Mouse (Mus musculus) adrenal gland, adult (tissue): ENCODE results near the gene Gm49380.
A peak's percentile ranks its signal among the peaks of the same experiment; 100 is the strongest.

Experiments
- DNase-seq, 2 experiments: peaks; one replicate each; pipeline ENCODE4 v3.0.0; 2022 to 2023; ENCODE audit warnings: low spot score in 1 of 2; ENCODE audit not compliant: inconsistent age in 2 of 2

The Gm49380 gene

DNA sequence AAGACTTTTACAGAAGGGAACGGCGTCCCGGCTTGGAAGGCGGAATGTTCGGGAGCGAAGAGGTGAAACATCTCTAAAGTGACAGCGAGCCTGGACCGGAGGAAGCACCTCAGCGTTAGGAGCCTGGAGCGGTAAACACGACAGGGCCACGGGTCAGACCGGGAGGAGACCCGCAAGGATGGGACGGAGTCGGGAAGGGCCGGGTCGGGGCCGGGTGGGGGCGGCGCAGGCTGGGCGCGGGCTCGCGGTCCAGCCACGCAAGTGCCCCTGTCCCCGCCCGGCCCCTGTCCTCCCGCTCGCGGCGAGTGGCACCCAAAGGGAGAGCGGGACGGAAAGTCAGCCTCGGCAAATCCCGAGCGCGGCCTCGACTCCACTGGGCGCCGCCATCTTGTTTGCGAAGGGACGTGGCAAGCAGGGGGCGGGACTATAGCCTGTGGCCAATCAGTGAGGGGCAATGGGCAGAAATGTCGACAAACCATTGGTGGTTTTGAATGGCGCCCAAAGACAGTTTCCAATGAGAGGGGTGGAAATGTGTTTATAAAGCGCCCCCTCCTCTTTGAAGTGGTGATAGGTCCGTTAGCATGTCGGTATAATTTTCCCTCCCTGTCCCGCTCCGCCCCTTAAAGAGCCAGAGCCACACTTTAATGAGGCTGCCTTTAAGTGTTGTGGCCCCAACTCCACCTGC is at the start of gene Gm49380, which contains the start of gene Rnf26:
Gene Gm49380 (minus strand): TSS at position 396 of the 685 bp plus-strand sequence.
Gene Rnf26 (minus strand): TSS at position 413 of the 685 bp plus-strand sequence.
- DNase-seq, result peak; percentile 97 to 99

DNA sequence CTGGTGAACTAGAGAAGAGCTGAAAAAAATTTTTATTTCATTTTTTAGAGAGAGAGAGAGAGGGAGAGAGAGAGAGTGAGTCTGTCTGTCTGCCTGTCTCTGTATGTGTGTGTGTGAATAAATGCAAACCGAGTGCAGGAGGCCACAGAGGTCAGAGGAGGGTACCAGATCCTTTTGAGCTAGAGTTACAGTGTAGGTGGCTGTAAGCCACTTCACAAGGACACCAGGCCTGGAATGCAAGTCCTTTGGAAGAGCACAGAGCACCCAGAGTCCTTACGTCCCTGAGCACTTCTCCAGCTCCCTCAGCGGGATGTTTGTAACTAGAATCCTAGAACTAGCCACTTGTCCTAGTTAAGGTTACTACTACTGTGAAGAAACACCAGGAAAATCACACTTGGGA is 46.6 kb upstream of the Gm49380 start:
- DNase-seq, result no peak

DNA sequence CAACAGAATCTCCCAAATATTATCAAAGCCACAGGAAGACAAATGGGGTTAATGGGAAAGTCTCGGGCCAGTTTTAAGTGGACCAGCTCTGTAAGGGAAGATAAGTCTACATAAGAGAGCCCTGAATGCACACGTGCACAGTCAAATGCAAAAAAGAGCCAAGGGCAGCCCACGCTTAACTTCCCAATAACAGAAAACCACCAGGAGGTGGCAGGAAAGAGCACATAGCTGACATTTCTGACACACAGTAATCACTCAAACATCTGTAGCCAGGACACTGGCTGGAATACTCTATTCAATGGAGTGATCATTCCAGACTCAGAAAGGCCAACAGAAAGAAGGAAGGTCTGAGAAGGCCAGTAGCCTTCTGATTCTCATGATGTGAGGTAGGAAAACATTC is 34.0 kb upstream of the Gm49380 start:
- peak in 1 of 2 experiments; percentile 66 for DNase-seq

DNA sequence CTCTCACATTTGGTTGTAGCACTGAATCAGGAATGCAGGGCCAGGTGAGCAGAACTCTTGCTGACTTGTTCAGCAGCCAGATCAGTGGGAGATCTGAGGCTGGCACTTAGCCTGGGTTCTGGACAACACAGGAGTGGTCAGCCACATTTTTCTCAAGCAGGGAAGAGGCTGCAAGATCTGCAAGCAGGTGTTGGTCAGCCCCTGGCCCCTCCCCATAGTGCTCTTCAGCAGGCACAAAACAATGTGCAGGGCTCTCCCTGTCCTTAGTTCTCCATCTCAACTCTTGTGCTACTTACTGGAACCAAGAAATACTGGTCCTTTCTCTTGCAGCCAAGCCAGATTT is 31.4 kb upstream of the Gm49380 start:
- no peak for DNase-seq

DNA sequence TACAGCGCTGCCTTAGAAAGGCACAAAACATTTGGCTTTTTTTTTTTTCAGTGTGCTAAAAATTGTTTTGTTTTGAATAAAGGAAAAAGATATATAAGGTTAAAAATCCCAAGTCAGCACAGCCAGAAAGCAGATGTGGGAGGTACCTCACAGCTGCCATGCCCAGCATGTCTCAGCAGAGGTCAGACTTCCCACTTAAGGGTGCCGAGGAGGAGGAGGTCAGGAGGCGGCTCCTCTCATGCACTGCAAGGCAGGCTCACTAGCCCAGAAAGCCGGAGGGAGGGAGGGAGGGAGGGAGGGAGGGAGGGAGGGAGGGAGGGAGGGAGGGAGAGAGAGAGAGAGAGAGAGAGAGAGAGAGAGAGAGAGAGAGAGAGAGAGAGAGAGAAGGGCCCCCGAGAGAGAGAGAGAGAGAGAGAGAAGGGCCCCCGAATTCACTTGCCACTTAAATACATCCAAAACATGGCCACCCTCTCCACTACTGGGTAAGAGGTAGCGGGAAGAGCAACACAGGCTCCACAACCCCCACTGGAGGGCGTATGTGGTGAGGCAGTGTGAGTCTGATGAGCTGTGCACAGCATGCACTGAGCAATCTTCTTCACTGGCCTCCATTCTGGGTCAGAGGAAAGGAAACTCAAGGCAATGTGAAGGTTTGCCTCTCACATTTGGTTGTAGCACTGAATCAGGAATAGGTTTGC is 30.9 kb upstream of the Gm49380 start:
- peak in 1 of 2 experiments; percentile 51 for DNase-seq

DNA sequence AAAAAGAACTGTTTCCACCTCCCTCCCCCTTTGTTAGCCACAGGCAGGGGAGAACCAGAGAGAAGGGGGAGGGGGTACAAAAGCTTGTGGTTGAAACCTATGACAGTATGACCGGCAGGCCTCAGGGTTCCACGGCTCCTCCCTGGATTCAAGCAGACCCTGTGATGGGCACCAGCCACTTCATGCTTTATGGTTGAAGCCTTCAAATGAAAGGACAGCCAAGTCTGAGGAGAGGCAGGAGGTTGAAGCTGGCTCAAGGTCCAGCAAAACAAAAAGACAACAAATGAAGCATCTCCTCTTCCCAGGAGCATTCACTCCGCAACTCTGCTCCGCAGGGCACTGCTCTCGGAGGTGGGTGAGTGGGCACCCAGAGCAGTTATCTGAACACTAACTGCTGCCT is 30.1 kb upstream of the Gm49380 start:
- DNase-seq, result no peak

DNA sequence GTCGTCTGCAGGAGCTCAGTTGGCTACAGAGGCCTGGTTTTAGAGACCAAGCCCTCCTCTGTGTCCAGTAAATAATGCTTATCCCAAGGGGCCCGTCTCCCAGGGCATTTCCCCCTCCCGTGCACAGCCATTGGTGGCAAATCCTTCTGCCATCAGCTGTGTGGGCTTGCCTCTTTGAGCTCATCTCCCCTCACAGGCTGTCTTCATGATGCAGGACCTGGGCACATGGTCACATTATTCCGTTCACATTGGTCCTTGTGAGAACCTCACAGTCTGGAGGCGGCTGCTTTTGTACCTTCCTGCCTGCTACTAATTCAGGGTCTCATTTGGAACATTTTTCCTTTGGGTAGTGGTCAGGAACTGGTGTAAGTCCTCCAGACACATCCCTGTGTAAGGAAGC is 28.7 kb upstream of the Gm49380 start:
- no peak for DNase-seq

DNA sequence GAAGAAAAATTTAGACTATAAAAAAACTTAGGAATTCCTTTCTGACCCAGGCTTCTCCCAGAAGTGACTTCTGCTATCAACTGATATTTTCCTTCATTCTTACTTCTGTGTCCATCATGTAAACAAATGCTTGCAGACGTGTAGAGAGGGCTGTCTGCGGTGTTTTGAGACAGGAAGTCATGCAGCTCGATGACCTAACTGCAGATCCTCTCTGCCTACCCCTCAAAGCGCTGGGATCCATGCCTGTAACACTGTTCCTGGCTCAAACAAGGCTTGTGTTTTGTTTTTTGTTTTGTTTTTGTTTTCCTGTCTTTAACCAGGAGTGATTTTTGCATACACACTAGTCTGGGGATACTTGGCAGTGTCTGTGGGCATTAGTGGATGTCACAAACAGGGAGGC is 24.5 kb upstream of the Gm49380 start:
- DNase-seq, result no peak

DNA sequence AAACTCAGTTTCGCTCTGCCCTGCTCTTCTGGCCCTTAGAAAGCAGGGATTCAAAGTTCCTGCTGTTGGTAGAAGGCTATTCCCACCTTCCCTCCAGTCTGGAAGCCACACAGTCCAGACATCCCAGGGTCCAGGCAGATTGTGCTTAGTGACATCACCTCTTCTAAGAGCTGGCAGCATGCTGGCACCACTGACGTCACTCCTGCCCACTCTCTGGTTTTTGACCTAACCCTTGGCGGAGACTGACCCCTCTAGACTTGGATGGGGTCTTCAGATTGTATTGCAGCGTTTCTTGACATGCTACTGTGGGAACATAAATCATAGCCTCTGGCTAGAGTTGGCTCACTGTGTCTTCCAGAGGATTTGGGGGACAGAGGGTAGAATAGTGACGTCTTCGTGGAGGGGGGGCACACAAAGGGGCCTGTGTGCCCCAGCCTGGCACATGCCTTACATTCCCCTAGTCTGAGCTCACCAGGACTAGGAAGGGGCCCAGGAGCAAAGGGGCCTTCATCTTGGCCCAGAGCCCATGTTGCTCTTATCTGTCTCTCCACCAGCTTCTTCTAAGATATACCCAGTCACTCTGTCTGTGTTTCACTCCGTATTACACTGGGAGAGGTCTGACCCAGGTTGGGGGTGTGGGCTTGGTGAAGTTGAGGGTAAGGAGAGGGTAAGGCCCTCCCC is 22.6 kb upstream of the Gm49380 start:
- DNase-seq, result no peak

DNA sequence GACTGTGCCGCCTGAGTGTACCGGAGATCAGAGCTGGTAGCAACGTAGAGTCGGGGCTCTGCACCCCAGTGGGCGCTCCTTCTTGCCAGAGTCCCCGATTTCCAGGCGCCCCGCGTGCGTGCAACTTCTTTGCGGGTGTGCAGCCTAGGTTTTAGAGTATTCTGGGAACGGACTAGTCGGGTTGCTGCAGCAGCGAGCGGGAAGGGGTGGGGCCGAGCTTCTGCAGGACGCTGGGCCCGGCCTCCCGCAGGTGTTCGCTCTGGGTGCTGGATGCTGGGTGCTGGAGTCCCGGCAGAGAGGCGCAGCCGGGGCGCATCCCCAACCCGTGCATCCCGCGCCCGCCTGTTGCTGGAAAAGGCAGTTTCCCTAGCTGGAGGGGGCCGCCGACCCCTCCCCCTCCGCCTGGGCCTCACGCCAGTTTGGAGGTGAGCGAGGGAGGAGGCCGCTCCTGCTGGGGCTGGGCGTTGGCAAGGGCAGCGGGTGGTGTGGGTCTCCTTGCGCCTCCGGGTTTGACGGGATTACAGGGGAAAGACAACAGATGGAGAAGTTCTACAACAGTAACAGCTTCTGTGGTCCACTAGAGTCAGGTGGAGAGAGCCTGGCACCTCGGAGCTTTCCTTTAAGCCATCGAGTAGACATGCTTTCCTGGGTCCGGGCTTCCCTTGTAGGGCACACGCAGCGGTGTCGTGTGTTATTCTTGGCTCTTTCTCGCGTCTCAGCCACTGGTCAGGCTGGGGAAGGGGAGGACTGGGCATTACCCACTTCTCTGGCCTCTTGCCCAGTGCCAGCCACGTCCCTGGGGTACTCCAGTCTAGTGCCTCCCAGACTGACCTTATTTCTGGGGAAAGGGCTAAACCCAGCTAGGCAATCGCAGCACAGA is 21.8 kb upstream of the Gm49380 start:
- DNase-seq, result peak; percentile 60 to 82

DNA sequence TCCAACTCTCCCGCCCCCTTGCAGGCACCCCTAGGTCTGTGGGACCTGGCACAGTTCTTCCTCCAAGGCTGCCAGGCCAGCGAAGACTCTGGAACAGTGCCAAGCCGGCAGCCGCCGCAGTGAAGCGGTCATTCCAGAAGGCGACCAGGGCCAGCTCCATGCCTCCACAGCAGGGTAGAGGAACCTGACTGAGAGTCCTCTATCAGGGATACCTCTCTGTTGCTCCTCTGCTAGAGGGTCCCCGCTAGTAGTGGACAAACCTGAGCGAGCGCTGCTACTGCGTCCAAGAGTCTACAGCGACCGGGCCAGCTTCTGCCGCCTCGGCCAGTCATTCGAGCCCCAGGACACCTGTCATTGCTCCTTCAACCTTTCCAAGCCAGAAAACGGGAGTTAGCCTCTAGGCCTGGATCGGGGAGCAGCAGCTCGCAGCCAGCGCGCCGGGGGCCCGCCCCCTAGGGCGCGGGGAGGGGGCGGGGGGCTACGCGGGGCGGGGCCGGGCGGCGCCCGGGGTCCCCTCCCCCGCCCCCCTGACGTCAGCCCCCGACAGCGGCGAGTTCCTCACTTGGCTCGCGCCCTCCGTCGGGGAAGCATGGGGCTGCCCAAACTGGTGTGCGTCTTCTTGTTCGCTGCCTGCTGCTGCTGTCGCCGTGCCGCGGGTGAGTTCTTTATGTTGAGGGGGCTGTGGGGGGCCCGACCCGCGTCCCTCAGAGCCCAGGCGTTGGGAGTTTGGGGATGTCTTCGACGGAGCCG is 21.0 kb upstream of the Gm49380 start, which contains the start of gene Mcam:
Gene Mcam (plus strand): TSS at position 369 of the 750 bp plus-strand sequence.
- DNase-seq, result peak; percentile 81 to 92

DNA sequence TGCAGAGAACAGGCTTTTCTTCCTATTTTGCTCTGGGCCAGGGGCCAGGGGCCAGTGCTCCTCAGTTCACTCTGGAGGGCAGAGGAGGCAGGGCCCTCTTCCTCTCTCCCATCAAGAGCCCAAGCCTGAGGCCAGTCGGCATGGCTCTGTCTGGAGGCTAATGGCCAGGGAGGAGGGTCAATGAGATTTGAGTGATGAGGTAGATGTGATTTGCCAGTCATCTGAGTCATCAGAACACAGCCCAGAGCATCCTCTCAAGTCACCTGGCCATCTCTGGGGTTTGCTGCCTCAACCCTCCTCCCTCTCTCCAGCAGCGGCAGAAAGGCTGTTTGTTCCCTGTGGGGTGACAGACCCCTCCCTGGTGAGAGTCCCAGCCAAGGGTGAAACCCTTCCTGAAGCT is 20.0 kb upstream of the Gm49380 start:
- DNase-seq, result peak in 1 of 2 experiments; percentile 57

DNA sequence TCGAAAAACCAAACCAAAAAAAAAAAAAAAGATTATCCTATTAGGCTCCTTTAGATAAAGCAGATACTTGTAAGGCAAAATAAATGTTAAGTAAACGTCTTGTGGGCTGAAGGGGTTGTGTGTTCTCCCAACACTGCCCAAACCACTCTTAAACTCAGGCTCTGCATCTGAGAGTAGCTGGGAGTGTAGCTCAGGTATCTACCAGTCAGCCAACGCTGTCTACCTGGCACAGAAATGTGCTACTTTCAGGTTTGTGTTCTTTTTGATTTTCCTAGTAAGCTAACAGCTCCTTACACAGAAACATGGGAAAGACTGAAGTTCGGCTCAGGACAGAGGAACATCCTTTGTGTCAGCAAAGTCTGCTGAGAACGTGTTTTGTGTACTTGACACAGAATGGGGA is 18.9 kb upstream of the Gm49380 start:
- DNase-seq, result no peak

DNA sequence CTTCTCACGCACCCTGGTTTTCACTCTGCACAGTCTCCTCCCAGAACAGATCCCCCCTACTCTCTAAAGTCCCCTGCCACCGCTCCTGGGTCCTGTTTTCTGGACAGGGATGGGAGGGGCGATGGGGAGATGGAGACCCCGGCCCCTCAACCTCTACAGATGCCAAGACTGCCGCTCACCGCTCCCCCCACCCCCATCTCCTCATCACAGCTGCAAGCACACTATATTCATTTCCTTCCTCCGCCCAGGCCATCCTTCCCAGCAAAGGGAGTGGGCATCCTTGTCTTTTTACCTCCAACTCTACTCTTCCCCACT is 17.9 kb upstream of the Gm49380 start:
- no peak for DNase-seq

DNA sequence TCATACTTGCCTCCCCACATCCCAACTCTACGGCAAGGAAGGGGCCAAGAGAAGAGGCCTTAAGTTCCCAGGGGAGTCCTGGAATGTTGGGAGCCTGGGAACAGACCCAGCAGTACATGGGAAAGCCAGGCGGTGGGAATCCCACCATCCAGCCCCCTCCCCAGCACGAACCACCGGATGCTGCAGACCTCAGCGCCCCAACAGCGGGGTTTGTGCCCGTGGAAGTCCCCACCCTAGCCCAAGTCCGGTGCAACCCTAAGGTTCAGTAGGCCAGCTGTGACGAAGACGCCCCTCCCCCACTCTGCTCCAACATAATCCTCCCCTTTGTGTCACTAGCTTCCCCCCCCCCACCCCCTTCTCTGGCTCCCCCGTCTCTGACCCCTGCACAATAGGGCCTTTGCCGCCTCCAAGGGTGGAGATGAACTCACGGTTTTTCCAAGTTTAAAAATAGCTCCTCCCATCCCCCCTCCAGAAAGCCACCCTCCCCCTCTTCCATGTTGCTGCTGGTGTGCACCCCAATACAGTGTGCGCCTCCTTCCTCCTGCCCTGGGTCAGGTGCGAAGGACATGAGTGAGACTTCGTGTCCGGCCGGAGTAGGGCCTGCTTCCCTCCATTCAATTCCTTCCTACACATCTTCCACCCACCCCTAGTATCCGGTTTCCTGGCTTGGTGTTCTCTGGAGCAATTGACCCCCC is 17.4 kb upstream of the Gm49380 start:
- peak; percentile 51 to 61 for DNase-seq

DNA sequence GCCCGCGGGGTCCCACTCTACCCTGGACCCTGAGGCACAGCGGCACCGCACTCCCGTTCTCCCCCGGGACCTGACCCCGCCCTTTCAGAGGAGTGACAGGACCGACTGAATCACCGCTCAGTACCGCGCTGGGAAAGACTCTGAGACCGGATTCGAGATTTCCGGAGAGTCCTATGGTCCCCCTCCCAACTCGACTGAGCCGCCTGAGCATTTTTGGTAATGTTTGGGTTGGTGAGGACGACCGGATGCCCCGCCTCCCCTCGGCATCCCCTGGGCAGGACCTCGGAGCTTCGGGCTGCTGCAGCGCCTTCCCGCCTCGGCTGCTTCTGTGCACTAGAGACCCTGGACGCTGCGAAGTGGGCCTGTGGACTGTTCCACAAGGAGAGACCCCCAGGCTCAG is 16.7 kb upstream of the Gm49380 start:
- DNase-seq, result peak; percentile 81 to 89

DNA sequence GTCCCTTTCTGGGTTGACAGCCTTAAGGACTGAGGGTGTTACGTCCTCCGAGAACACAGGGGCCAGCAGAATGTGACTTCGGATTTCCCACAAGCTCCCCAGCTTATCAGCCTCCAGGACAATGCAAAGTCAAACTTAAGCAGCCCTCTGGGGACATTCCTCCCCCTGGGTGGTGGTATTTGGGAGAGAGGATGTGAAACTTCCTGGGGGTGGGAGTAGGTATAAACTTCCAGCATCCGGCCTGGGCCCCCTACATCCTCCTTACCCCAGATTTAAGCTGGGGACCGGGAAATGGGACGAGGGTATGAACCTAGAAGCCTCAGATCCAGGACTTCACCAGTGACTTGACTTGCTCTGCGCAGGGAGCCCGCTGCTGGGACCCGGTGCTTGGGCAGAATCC is 16.3 kb upstream of the Gm49380 start:
- no peak for DNase-seq

DNA sequence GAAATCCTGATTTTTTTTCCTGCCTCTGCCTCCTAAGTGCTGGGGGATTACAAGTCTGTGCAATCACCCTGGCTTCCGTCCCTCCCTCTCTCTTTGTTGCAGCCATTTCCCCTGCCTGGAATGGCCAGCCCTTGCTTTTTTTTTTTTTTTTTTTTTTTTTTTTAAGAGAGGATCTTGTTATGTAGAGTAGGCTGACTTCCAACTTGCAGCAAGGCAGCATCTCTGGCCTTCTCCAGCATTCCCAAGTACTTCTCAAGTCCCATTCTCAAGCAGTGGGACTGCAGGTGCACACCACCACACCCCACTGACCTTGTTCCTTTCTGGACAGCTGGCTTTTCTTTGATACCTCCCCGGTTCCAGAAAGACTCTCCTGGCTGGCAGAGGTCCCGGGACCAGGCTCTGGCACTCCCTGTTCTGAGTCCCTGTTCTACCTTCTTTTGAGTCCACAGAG is 14.1 kb upstream of the Gm49380 start:
- peak in 1 of 2 experiments; percentile 62 for DNase-seq

DNA sequence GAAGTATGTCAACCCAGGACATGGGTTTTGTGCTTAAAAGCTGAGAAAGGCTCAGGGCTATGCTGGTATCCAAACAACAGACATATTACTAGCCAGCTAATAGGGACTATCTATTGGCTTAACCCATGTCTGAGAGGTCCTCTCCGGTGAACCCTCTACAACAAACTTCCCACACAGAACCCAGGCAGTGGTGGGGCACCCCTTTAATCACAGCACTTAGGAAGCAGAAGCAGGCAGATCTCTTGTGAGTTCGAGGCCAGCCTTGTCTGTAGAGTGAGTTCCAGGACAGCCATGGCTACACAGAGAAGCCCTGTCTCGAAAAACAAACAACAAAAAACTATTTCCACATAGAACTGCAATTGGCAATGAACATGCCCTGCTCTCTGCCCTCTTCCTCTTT is 13.4 kb upstream of the Gm49380 start:
- DNase-seq, result peak in 1 of 2 experiments; percentile 48
